Mouse (Mus musculus) olfactory bulb, adult 2 months (tissue): ENCODE data around the gene Gm44502.

Experiments
- CTCF ChIP-seq: fragments of 200-500 bp; IDR thresholded peaks from 2 replicates; pipeline ENCODE4 v1.5.1; 2012; ENCODE audit warnings: low read depth, mild to moderate bottlenecking, low read length, moderate library complexity; ENCODE audit not compliant: insufficient read depth
- POLR2A ChIP-seq: fragments of 200-500 bp; IDR thresholded peaks from 2 replicates; pipeline ENCODE4 v1.6.1; 2012; ENCODE audit warnings: mild to moderate bottlenecking, low read depth, low read length, moderate library complexity; ENCODE audit not compliant: insufficient read depth

DNA sequence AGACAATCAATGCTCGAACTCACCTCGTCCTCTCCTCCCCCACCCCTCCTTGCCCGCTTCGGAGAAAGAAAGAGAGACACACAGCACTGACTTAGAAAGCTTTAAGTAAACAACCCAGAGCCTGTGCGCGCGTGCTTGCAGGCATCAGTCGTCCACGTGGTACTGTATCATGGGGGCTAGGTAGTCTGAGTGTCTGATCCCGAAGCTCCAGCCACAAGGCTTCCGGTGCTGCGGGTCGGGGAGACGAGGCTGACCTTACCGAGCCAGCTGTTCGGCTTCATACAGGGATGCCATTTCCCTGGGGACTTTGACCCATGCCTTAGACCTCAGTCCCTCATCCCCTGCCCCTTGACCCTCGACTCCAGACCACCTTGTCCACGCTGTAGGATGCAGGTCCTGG is 52.1 kb downstream of the Gm44502 start:
- no peak for TF ChIP-seq CTCF
- TF ChIP-seq POLR2A, result no peak
